Mouse (Mus musculus) erythroblast, embryonic 14.5 days (primary cell): Measurements from ENCODE around the gene Adamts7. TPM values are rescaled to one million over a fixed set of nuclear protein-coding genes. Genes with fewer than 3 reads are reported as not detected.

ENCODE experiments used
- H3K27me3 ChIP-seq: 2 replicates; pipeline ENCODE4 v1.6.1; 2012; ENCODE audit warnings: inconsistent platforms; ENCODE audit not compliant: control insufficient read depth
- H3K36me3 ChIP-seq: 2 replicates; pipeline ENCODE4 v1.6.1; 2012; ENCODE audit warnings: mild to moderate bottlenecking, inconsistent platforms; ENCODE audit not compliant: control insufficient read depth
- H3K4me1 ChIP-seq: 2 replicates; pipeline ENCODE4 v1.6.1; 2012; ENCODE audit warnings: inconsistent platforms; ENCODE audit not compliant: control insufficient read depth
- H3K4me3 ChIP-seq: replicated peaks from 2 replicates; pipeline ENCODE3; 2012; ENCODE audit warnings: moderate library complexity, mild to moderate bottlenecking, inconsistent platforms
- H3K9me3 ChIP-seq: 2 replicates; pipeline ENCODE4 v1.6.1; 2012; ENCODE audit warnings: low read length, inconsistent platforms, mixed read lengths; ENCODE audit not compliant: control insufficient read depth
- GATA1 ChIP-seq: IDR thresholded peaks from 2 replicates; pipeline ENCODE4 v1.6.1; 2012; ENCODE audit warnings: low read length, inconsistent platforms, mixed read lengths
- TAL1 ChIP-seq: IDR thresholded peaks from 3 replicates; pipeline ENCODE4 v1.6.1; 2012; ENCODE audit warnings: low read length, inconsistent platforms, mixed read lengths
- polyA plus RNA-seq: library from polyadenylated mRNA; stranded (reverse); fragments of >175 nt; gene quantifications from 2 replicates; pipeline ENCODE4 v1.2.3, GENCODE M21; 2012

The Adamts7 gene
- polyA plus RNA-seq, 1 experiment: 0.01 TPM

DNA sequence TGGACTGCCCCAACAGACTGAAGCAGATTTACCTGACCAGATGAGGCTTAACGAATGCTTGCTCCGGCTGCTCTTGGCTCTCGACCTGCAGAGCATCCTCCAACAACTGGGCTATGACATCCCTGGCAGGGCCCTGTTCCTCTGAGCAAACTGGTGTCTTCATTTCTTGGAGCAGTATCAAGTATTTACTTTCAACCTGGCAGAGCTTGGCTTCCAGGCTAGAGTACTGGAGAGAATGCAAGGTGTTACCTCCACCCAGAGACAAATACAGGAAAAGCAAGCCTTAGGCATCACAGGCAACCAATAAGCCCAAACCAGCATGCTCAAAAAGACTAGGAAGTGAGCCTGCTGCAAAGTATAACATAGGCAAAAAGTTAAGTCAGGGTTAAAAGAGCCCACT, 59.4 kb downstream of the Adamts7 start:
- Histone ChIP-seq H3K4me1 (peaks cover 8% of the 10 kb centered on the region), H3K4me3 (no peak overlapping the region), H3K9me3 (no peaks in the 10 kb centered on the region), H3K36me3 (peaks cover 98% of the 10 kb centered on the region), H3K27me3 (no peaks in the 10 kb centered on the region)
- no peak for TF ChIP-seq GATA1

DNA sequence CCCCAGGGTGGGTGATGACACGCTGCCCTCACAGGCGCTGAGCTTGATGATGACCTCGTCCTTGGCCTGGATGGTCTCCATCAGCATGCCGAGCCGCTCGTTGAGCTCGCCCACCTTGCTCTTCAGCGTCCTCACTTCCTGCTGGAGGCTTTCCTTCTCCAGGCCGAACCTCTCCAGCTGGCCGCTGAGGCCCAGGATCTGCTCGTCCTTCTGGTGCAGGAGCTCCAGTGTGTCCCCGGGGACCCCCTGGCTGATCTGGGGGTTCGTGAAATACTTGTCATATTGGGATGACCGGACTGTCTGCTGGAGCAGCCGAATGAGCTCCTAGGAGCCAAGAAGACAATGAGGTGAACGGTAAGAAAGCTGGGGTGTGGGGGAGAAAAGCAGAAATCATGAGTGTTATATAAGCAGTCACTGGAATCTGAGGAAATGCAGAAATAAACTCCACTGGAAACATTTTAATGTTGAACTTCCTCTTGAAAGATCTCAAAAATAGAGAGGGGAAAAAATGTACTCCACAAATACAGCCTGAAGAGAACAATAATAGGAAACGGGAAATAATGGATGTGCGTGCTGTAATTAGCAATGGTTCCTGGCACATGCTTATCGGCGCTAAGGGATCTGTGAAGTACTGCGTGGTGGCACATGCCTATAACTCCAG, 63.3 kb downstream of the Adamts7 start:
- TF ChIP-seq TAL1: no peak
- TF ChIP-seq GATA1: no peak
- Histone ChIP-seq H3K27me3 (no peaks in the 10 kb centered on the region), H3K4me1 (peaks cover 13% of the 10 kb centered on the region), H3K36me3 (peaks cover 96% of the 10 kb centered on the region), H3K9me3 (no peaks in the 10 kb centered on the region), H3K4me3 (no peak overlapping the region)

DNA sequence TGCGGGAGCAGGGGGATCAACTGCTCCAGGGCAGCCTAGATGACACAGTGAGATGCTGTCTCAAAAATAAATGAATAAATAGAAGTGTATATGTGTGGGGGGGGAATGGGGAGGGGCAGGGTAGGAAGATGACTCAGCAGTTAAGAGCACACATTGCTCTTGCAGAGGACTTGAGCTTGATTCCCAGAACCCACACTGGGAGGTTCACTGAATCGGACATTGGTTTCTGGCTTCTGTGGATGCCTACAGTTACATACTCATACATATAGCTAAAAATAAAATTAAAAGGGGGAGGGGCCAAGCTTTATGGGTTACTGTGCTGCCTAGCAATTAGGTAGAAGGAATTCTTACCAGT, 63.9 kb downstream of the Adamts7 start:
- no peak for TF ChIP-seq TAL1
- no peak for TF ChIP-seq GATA1
- peaks cover 96% of the 10 kb centered on the region for H3K36me3 ChIP-seq
- no peaks in the 10 kb centered on the region for H3K27me3 ChIP-seq

DNA sequence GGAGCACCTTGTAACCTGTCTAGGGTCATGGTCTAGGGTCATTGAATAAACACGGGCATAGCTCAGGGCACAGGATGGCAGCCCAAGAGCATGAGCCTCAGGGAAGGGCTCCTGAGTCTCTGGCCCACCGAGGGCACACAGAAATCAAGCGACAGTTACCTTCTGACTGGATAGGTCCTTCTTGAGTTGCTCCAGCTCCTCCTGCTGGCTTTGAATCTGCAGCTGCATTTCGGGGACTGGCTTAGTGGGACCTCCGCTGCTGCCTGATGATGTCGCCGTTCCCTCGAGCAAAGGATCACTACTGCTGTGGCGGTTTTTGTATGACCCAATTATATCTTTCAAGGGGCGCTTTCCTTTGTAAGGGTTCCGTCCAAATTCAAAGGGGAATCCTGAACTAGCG, 64.3 kb downstream of the Adamts7 start:
- Histone ChIP-seq H3K4me3 (no peak overlapping the region), H3K4me1 (peaks cover 21% of the 10 kb centered on the region), H3K36me3 (peaks cover 95% of the 10 kb centered on the region), H3K9me3 (no peaks in the 10 kb centered on the region), H3K27me3 (no peaks in the 10 kb centered on the region)
- TF ChIP-seq TAL1 (no peak), GATA1 (no peak)

More for the DNA sequence above, 63.9 kb downstream of the Adamts7 start:
- H3K4me3 ChIP-seq: no peak overlapping the region
- H3K9me3 ChIP-seq: no peaks in the 10 kb centered on the region
- peaks cover 17% of the 10 kb centered on the region for H3K4me1 ChIP-seq

DNA sequence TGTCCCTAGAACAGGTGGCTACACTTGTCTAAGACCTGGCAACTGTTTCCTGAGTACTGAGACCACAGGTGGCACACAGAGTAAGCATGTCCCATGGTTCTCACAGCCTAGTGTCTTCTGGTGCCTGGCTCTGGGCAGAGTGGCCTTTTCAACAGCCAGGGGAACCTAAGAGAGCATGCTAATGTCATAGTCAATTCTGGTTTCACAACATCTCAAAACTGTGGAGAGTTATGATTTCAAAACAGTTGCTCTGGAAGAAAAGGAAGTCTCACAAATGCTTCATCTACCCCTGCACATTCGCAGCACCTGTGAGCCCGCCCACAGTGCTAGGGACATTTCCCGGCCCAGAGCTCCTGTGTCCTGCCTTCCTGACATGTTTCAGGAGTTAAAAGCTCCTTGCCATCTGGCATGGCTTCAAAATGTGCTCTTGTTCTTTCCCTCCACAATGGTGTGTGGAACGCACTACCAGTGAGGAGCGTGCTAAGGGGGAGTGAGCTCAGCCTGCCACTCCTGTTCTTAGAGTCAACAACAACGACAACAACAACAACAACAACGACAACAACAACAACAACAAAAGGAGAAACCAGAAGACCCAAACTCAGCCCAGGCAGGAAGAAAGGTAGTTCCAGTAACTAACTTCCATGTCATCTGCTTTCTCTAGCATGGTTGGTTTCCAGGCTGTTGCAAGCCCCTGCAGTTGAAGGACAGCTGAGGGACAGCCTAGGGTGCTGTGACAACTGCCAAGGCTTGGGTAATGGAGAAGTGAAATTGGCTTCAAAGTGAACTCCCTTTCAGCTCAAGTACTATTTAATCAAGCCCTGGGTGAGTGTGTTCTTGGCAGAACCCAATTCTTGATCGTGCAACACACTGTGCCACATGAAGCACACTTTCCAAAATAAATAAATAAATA, 70.2 kb downstream of the Adamts7 start:
- Histone ChIP-seq H3K27me3 (no peaks in the 10 kb centered on the region), H3K9me3 (no peaks in the 10 kb centered on the region), H3K36me3 (peaks cover 92% of the 10 kb centered on the region), H3K4me3 (no peak overlapping the region), H3K4me1 (peaks cover 68% of the 10 kb centered on the region)
- TF ChIP-seq GATA1 (no peak), TAL1 (no peak)

DNA sequence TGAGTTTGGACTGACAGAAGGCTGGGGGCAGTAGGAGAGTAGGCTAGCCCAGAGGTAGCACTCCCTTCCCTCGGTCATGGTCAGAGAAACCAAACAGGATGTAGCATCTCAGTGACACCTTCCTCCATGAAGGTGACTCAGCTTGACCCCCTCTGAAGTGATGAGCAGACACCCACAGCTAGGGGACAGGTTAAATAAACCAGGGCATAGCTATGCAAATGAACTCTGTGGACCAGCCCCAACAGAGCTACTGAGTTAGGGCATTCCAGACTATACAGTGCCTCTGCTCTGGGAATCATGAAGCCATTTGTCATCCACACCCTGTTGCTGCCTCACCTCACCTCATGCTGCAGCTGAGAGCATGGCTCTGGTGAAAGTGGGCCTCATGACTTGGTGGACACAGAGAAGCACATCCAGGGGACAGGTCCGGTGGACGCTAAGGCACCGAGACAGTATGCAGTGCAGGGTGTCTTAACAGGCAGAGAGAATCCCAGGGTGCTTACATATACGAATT, 71.1 kb downstream of the Adamts7 start:
- Histone ChIP-seq H3K4me1 (peaks cover 75% of the 10 kb centered on the region), H3K9me3 (no peaks in the 10 kb centered on the region), H3K36me3 (peaks cover 92% of the 10 kb centered on the region), H3K27me3 (no peaks in the 10 kb centered on the region), H3K4me3 (no peak overlapping the region)
- no peak for TF ChIP-seq TAL1
- TF ChIP-seq GATA1: no peak

DNA sequence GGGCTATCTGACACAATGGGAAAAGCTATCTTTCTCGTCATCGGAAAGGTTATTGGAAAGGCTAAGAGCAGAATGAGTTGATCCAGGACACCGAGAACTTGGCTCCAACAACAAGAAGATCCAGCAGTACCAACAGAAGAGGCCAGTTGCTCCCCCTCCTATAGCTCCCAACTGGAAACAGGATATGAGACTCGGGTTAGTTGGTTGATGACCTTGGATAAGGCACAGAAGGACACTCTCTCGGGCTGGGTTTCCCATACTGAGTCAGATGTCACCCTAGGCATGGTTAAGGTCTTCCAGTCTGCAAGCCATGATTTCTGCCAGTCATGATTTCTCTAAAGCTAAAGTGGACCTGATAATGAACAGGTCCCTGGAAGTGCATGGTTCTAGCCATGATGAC, 71.9 kb downstream of the Adamts7 start:
- peaks cover 93% of the 10 kb centered on the region for H3K36me3 ChIP-seq
- peaks cover 83% of the 10 kb centered on the region for H3K4me1 ChIP-seq
- no peak for TF ChIP-seq TAL1
- no peak for TF ChIP-seq GATA1

DNA sequence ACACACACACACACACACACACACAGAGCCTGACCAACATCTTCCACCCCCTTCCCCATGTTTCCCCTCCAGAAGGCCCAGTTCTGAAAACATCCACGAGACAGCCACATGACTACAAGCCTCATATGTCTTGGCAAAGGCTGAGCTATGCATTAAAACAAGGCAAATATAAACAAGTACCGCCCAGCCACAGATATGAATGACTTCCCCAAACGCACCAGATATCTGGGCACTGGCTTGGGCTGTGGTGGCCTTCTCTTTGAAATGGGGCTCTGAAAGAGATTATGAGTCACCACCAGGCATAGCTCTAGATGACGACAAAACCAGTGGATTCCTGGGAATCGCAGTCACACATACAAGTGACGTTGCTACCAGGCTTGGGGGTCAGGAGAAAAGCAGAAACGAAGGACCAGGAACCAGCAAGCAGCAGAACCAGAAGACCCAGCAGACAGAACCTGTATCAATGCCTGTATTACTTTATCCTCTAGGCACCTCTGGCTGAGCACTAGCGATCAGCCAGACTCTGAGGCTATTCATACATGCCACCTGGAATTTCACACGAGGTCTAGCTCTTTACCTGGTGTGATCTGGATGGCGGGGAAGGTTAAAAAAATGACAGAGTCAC, 72.5 kb downstream of the Adamts7 start:
- Histone ChIP-seq H3K4me3 (no peak overlapping the region), H3K4me1 (peaks cover 88% of the 10 kb centered on the region), H3K27me3 (no peaks in the 10 kb centered on the region)

More for the DNA sequence above, 71.9 kb downstream of the Adamts7 start:
- Histone ChIP-seq H3K4me3 (no peak overlapping the region), H3K27me3 (no peaks in the 10 kb centered on the region), H3K9me3 (no peaks in the 10 kb centered on the region; the same call in 1 of the 2 replicates)

DNA sequence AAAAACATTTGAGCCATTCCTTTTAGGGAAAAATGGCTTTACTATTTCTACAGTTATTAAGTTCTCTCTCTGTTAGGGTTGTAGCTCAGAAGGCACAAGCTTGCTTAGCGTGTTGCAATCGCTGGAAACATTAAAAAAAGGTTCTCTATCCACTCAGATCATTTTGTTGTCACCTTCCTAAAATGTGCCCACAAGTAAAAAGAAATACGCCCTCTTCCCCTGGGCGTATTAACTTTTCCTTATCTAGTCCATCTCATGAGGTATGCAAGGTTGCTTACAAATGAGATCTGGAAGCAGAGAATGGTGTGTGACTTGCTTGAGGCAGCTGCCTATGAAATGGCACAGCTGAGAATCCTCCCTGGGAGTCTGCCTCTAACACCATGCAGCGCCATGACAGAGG, 73.9 kb downstream of the Adamts7 start:
- peak overlapping the region; percentile 61 for H3K4me3 ChIP-seq

More for the DNA sequence above, 72.5 kb downstream of the Adamts7 start:
- Histone ChIP-seq H3K9me3 (no peaks in the 10 kb centered on the region; the same call in 1 of the 2 replicates), H3K36me3 (peaks cover 95% of the 10 kb centered on the region)
- TF ChIP-seq GATA1: no peak
- TF ChIP-seq TAL1: no peak

More for the DNA sequence above, 73.9 kb downstream of the Adamts7 start:
- H3K4me1 ChIP-seq: peaks cover 96% of the 10 kb centered on the region
- H3K9me3 ChIP-seq: no peaks in the 10 kb centered on the region; the same call in 1 of the 2 replicates
- H3K27me3 ChIP-seq: no peaks in the 10 kb centered on the region
- peak; percentile 79 for TF ChIP-seq GATA1
- TF ChIP-seq TAL1: no peak
- H3K36me3 ChIP-seq: peaks cover 96% of the 10 kb centered on the region
